Mouse (Mus musculus): Measurements from ENCODE around the gene Ppcdc. TPM values are rescaled to one million over a fixed set of nuclear protein-coding genes. Genes with fewer than 3 reads are reported as not detected.

Ppcdc gene
- total and polyA plus RNA-seq, 3 experiments: 38.8 to 50.3 (median 44.1) TPM

Other genes with a start within 250 kb of the Ppcdc start
- not detected in 2 replicates for gene Trcg1, start 203.6 kb downstream of the Ppcdc start, total RNA-seq (2012; rRNA removed)
- not detected in 2 replicates for gene Trcg1, start 203.6 kb downstream of the Ppcdc start, total RNA-seq (2014; rRNA removed)
- not detected in 2 replicates for gene Trcg1, start 203.6 kb downstream of the Ppcdc start, polyA plus RNA-seq (2012; ENCODE audit: insufficient read length, low read depth)
- 38.6 and 49.4 TPM in 2 replicates for gene 1700017B05Rik, start 177.5 kb downstream of the Ppcdc start, total RNA-seq (2012; rRNA removed)
- gene 1700017B05Rik, start 177.5 kb downstream of the Ppcdc start, total RNA-seq (2014; rRNA removed): 23.4 and 26.4 TPM in 2 replicates
- gene 1700017B05Rik, start 177.5 kb downstream of the Ppcdc start, polyA plus RNA-seq (2012; ENCODE audit: insufficient read length, low read depth): 51.2 and 56.0 TPM in 2 replicates
- 2.1 and 2.7 TPM in 2 replicates for gene Scamp5, start 27.9 kb upstream of the Ppcdc start, total RNA-seq (2012; rRNA removed)
- 0.34 and 0.54 TPM in 2 replicates for gene Scamp5, start 27.9 kb upstream of the Ppcdc start, total RNA-seq (2014; rRNA removed)
- gene Scamp5, start 27.9 kb upstream of the Ppcdc start, polyA plus RNA-seq (2012; ENCODE audit: insufficient read length, low read depth): 0.48 and 0.99 TPM in 2 replicates
- gene Rpp25, start 63.9 kb upstream of the Ppcdc start, total RNA-seq (2012; rRNA removed): 0.21 TPM in 1 of 2 replicates, not detected in the other
- not detected in 2 replicates for gene Rpp25, start 63.9 kb upstream of the Ppcdc start, total RNA-seq (2014; rRNA removed)
- gene Rpp25, start 63.9 kb upstream of the Ppcdc start, polyA plus RNA-seq (2012; ENCODE audit: insufficient read length, low read depth): not detected in 2 replicates
- 179 and 203 TPM in 2 replicates for gene Cox5a, start 81.2 kb upstream of the Ppcdc start, total RNA-seq (2012; rRNA removed)
- 229 and 257 TPM in 2 replicates for gene Cox5a, start 81.2 kb upstream of the Ppcdc start, total RNA-seq (2014; rRNA removed)
- gene Cox5a, start 81.2 kb upstream of the Ppcdc start, polyA plus RNA-seq (2012; ENCODE audit: insufficient read length, low read depth): 255 and 279 TPM in 2 replicates
- 10.6 and 11.8 TPM in 2 replicates for gene Fam219b, start 97.4 kb upstream of the Ppcdc start, total RNA-seq (2012; rRNA removed)
- gene Fam219b, start 97.4 kb upstream of the Ppcdc start, total RNA-seq (2014; rRNA removed): 8.3 and 9.3 TPM in 2 replicates
- 9.2 and 10.2 TPM in 2 replicates for gene Fam219b, start 97.4 kb upstream of the Ppcdc start, polyA plus RNA-seq (2012; ENCODE audit: insufficient read length, low read depth)
- 28.6 and 33.2 TPM in 2 replicates for gene Mpi, start 112.6 kb upstream of the Ppcdc start, total RNA-seq (2012; rRNA removed)
- 28.2 and 29.0 TPM in 2 replicates for gene Mpi, start 112.6 kb upstream of the Ppcdc start, total RNA-seq (2014; rRNA removed)
- gene Mpi, start 112.6 kb upstream of the Ppcdc start, polyA plus RNA-seq (2012; ENCODE audit: insufficient read length, low read depth): 36.7 and 37.3 TPM in 2 replicates
- gene Scamp2, start 120.8 kb upstream of the Ppcdc start, total RNA-seq (2012; rRNA removed): 52.2 and 60.9 TPM in 2 replicates
- 38.6 and 46.4 TPM in 2 replicates for gene Scamp2, start 120.8 kb upstream of the Ppcdc start, total RNA-seq (2014; rRNA removed)
- 77.2 and 91.6 TPM in 2 replicates for gene Scamp2, start 120.8 kb upstream of the Ppcdc start, polyA plus RNA-seq (2012; ENCODE audit: insufficient read length, low read depth)
- 10.5 and 11.4 TPM in 2 replicates for gene Ulk3, start 149.3 kb upstream of the Ppcdc start, total RNA-seq (2012; rRNA removed)
- 1.8 and 2.6 TPM in 2 replicates for gene Ulk3, start 149.3 kb upstream of the Ppcdc start, total RNA-seq (2014; rRNA removed)
- gene Ulk3, start 149.3 kb upstream of the Ppcdc start, polyA plus RNA-seq (2012; ENCODE audit: insufficient read length, low read depth): 10.0 and 11.8 TPM in 2 replicates
- not detected in 2 replicates for gene Cplx3, start 166.2 kb upstream of the Ppcdc start, total RNA-seq (2012; rRNA removed)
- not detected in 2 replicates for gene Cplx3, start 166.2 kb upstream of the Ppcdc start, total RNA-seq (2014; rRNA removed)
- gene Cplx3, start 166.2 kb upstream of the Ppcdc start, polyA plus RNA-seq (2012; ENCODE audit: insufficient read length, low read depth): 0.09 TPM in 1 of 2 replicates, not detected in the other
- gene Lman1l, start 180.7 kb upstream of the Ppcdc start, total RNA-seq (2012; rRNA removed): 0.08 TPM in 1 of 2 replicates, not detected in the other
- gene Lman1l, start 180.7 kb upstream of the Ppcdc start, total RNA-seq (2014; rRNA removed): not detected in 2 replicates
- 0.19 and 0.29 TPM in 2 replicates for gene Lman1l, start 180.7 kb upstream of the Ppcdc start, polyA plus RNA-seq (2012; ENCODE audit: insufficient read length, low read depth)
- gene Csk, start 213.5 kb upstream of the Ppcdc start, total RNA-seq (2012; rRNA removed): 111 and 122 TPM in 2 replicates
- gene Csk, start 213.5 kb upstream of the Ppcdc start, total RNA-seq (2014; rRNA removed): 111 and 125 TPM in 2 replicates
- 139 and 153 TPM in 2 replicates for gene Csk, start 213.5 kb upstream of the Ppcdc start, polyA plus RNA-seq (2012; ENCODE audit: insufficient read length, low read depth)
- gene Cyp1a2, start 243.6 kb upstream of the Ppcdc start, total RNA-seq (2012; rRNA removed): not detected in 2 replicates
- gene Cyp1a2, start 243.6 kb upstream of the Ppcdc start, total RNA-seq (2014; rRNA removed): not detected in 2 replicates
- gene Cyp1a2, start 243.6 kb upstream of the Ppcdc start, polyA plus RNA-seq (2012; ENCODE audit: insufficient read length, low read depth): not detected in 2 replicates
- 0.08 and 0.13 TPM in 2 replicates for gene Cyp1a1, start 247.8 kb upstream of the Ppcdc start, total RNA-seq (2012; rRNA removed)
- gene Cyp1a1, start 247.8 kb upstream of the Ppcdc start, total RNA-seq (2014; rRNA removed): 0.11 and 0.19 TPM in 2 replicates
- not detected in 2 replicates for gene Cyp1a1, start 247.8 kb upstream of the Ppcdc start, polyA plus RNA-seq (2012; ENCODE audit: insufficient read length, low read depth)